Mouse (Mus musculus) macrophage (primary cell): ENCODE measurements around the gene Rhou. TPM values are rescaled to one million over a fixed set of nuclear protein-coding genes. Genes with fewer than 3 reads are reported as not detected.

Source experiments
- H3K27ac ChIP-seq: fragments of 350-480 bp; formaldehyde crosslinking; 2 replicates; pipeline ENCODE4 v1.9.0; 2021
- H3K36me3 ChIP-seq: fragments of 350-480 bp; formaldehyde crosslinking; 2 replicates; pipeline ENCODE4 v1.9.0; 2021; ENCODE audit errors: inconsistent target
- H3K4me3 ChIP-seq: fragments of 350-480 bp; formaldehyde crosslinking; 2 replicates; pipeline ENCODE4 v1.9.0; 2021; ENCODE audit errors: inconsistent target
- H3K79me2 ChIP-seq: fragments of 350-480 bp; formaldehyde crosslinking; 2 replicates; pipeline ENCODE4 v1.9.0; 2021; ENCODE audit errors: inconsistent target
- WGBS: methylation state at CpG from one replicate; pipeline ENCODE4 v1.1.7; 2026; ENCODE audit warnings: inconsistent platforms; ENCODE audit not compliant: missing documents; 5-methylcytosine and 5-hydroxymethylcytosine counted together
- polyA plus RNA-seq: library from polyadenylated mRNA; stranded (reverse); fragments of 250-400 nt; gene quantifications from 3 replicates; pipeline ENCODE4 v1.2.4, GENCODE M21; 2018; ENCODE audit warnings: inconsistent platforms

Rhou gene
- polyA plus RNA-seq, 1 experiment from 2014 or later, result 1.3 TPM

DNA sequence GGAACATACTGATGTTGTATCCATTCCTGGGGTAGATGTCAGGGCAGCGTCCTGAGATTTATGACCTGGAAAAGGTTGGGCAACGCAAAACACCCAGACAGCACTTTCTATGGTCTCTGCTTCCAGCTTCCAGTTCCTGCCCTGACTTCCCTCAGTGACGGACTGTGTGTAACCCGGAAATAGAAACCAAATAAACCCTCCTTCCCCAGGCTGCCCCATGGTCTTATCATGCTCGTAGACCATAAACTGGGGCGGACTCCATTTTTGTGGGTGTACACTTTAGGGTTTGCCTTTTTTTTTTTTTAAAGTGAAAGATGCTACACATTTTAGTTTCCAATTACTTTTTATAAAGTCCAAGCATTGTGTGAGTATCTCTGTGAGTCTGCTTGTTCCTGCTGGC, 11.9 kb downstream of the Rhou start:
- 71% methylated on average over 6 of the region's 6 CpGs for WGBS
- Histone ChIP-seq H3K36me3 (no peaks in the 10 kb centered on the region), H3K79me2 (no peaks in the 10 kb centered on the region), H3K4me3 (no peak overlapping the region), H3K27ac (no peak overlapping the region)

GRCm38 (mm10) chr8:123666832-123667231, 13.1 kb downstream of the Rhou start:
- Histone ChIP-seq H3K4me3 (no peak overlapping the region), H3K36me3 (no peaks in the 10 kb centered on the region), H3K27ac (no peak overlapping the region), H3K79me2 (no peaks in the 10 kb centered on the region)
- 92% methylated on average over 1 of the region's 1 CpGs for WGBS

- H3K4me3 ChIP-seq, result no peak overlapping the region
- no peaks in the 10 kb centered on the region for H3K36me3 ChIP-seq
- no peaks in the 10 kb centered on the region for H3K79me2 ChIP-seq
- WGBS, result 18% methylated on average over 3 of the region's 4 CpGs
- no peak overlapping the region for H3K27ac ChIP-seq
Observed at GRCm38 (mm10) chr8:123668681-123669080, 15.0 kb downstream of the Rhou start.

GRCm38 (mm10) chr8:123670766-123671165, 17.0 kb downstream of the Rhou start:
- Histone ChIP-seq H3K4me3 (no peak overlapping the region), H3K36me3 (no peaks in the 10 kb centered on the region), H3K27ac (no peak overlapping the region), H3K79me2 (no peaks in the 10 kb centered on the region)
- 88% methylated on average over 7 of the region's 7 CpGs for WGBS

GRCm38 (mm10) chr8:123671454-123671853, 17.7 kb downstream of the Rhou start:
- no peaks in the 10 kb centered on the region for H3K79me2 ChIP-seq
- H3K27ac ChIP-seq, result no peak overlapping the region
- H3K36me3 ChIP-seq, result no peaks in the 10 kb centered on the region
- no peak overlapping the region for H3K4me3 ChIP-seq
- WGBS, result 63% methylated on average over 7 of the region's 7 CpGs

DNA sequence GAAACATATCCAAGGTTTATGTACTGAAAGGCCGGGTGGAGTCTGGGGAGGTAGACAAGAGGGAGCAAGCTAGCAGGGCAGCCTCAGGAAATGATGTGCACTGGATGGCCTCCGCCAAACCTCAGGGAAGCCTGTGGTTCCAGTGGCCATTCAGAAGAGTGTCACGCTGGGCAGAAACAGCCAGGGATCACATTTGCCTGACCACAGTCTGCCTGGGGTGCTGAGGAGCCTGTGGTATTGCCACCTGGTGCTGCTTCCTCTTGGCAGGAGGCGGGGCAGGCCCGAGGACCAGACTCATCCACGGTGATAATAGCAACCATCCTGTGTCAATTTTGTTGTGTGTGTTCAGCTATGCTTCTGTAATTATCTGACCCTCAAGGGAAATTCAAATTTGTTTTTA, 18.9 kb downstream of the Rhou start:
- WGBS, result 20% methylated on average over 6 of the region's 6 CpGs

GRCm38 (mm10) chr8:123675611-123676010, 21.9 kb downstream of the Rhou start:
- WGBS, result 85% methylated on average over 5 of the region's 5 CpGs
- Histone ChIP-seq H3K27ac (no peak overlapping the region), H3K79me2 (no peaks in the 10 kb centered on the region)

More for the DNA sequence above, 18.9 kb downstream of the Rhou start:
- no peaks in the 10 kb centered on the region for H3K79me2 ChIP-seq
- H3K4me3 ChIP-seq, result no peak overlapping the region
- H3K27ac ChIP-seq, result no peak overlapping the region
- no peaks in the 10 kb centered on the region for H3K36me3 ChIP-seq

DNA sequence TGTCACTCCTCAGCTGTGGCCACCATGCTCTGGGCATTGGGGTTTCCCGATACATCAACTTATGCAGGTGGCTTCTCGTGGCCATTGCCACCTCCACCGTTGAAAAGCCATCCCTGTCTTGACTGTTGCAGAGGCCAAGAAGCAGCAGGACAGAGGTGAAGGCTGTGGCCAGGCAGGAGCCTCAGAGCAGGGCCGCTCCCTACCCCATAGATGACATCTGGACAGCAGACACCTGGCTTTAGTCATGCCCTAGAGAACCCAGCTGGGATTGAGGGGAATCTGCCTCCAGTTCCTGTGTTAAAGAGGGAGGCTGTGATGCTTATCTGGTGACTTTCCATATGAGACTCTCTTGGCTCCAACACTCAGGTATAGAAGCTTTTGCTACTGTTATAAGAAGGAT, 24.7 kb downstream of the Rhou start:
- WGBS, result 94% methylated on average over 4 of the region's 4 CpGs
- Histone ChIP-seq H3K79me2 (no peaks in the 10 kb centered on the region), H3K36me3 (no peaks in the 10 kb centered on the region), H3K27ac (no peak overlapping the region), H3K4me3 (no peak overlapping the region)

More at GRCm38 (mm10) chr8:123675611-123676010, 21.9 kb downstream of the Rhou start:
- Histone ChIP-seq H3K4me3 (no peak overlapping the region), H3K36me3 (no peaks in the 10 kb centered on the region)

GRCm38 (mm10) chr8:123682073-123682761, 28.5 kb downstream of the Rhou start:
- Histone ChIP-seq H3K36me3 (no peaks in the 10 kb centered on the region), H3K27ac (no peak overlapping the region), H3K4me3 (no peak overlapping the region), H3K79me2 (no peaks in the 10 kb centered on the region)
- WGBS, result 57% methylated on average over 15 of the region's 18 CpGs

- no peak overlapping the region for H3K4me3 ChIP-seq
- WGBS, result 76% methylated on average over 7 of the region's 7 CpGs
- no peaks in the 10 kb centered on the region for H3K36me3 ChIP-seq
- no peak overlapping the region for H3K27ac ChIP-seq
- no peaks in the 10 kb centered on the region for H3K79me2 ChIP-seq
Observed at GRCm38 (mm10) chr8:123683321-123683720, 29.6 kb downstream of the Rhou start.

DNA sequence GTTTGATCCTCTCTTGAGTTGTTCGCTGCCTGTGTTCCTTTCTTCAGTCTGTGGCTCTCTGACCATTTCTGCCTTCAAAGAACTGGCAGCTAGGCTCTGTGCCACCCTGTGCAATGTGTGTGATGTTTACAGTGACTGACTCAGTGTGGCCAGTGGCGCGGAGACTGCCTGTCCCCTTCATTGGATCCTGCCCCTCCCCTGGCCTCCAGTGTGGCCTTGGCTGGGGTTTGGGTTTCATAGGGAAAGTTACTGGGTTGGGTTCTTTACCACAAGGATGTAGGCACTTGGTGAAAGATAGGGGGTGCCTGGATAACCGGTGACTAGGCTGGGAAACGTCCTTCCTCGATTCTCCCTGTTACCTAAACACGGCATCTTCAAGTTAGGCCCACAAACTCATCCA, 31.1 kb downstream of the Rhou start:
- Histone ChIP-seq H3K27ac (no peak overlapping the region), H3K4me3 (no peak overlapping the region), H3K79me2 (no peaks in the 10 kb centered on the region), H3K36me3 (no peaks in the 10 kb centered on the region)
- 87% methylated on average over 7 of the region's 7 CpGs for WGBS

DNA sequence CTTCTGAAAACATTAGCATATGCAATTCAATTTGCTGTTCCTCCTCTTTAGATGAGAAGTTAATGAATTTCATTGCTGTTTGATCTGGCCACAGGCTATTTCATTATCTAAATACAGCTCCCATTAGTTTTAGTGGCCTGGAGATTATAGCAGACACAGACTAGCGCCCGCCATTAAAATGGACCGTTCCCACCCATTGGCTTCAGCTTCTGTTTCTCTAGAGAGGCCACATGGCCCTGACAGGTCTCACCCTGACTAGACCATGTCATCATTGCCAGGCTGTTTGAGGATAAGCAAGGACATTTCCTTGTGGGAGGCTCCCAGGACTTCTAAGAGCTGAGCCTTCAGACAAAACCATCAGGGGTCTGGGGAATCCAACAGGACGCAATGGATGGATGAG, 31.7 kb downstream of the Rhou start:
- WGBS, result 86% methylated on average over 4 of the region's 4 CpGs
- no peak overlapping the region for H3K27ac ChIP-seq
- H3K4me3 ChIP-seq, result no peak overlapping the region
- H3K36me3 ChIP-seq, result no peaks in the 10 kb centered on the region
- H3K79me2 ChIP-seq, result no peaks in the 10 kb centered on the region

- Histone ChIP-seq H3K36me3 (no peaks in the 10 kb centered on the region), H3K79me2 (no peaks in the 10 kb centered on the region), H3K27ac (no peak overlapping the region), H3K4me3 (no peak overlapping the region)
- 55% methylated on average over 4 of the region's 4 CpGs for WGBS
Observed at GRCm38 (mm10) chr8:123687826-123688225, 34.1 kb downstream of the Rhou start.

DNA sequence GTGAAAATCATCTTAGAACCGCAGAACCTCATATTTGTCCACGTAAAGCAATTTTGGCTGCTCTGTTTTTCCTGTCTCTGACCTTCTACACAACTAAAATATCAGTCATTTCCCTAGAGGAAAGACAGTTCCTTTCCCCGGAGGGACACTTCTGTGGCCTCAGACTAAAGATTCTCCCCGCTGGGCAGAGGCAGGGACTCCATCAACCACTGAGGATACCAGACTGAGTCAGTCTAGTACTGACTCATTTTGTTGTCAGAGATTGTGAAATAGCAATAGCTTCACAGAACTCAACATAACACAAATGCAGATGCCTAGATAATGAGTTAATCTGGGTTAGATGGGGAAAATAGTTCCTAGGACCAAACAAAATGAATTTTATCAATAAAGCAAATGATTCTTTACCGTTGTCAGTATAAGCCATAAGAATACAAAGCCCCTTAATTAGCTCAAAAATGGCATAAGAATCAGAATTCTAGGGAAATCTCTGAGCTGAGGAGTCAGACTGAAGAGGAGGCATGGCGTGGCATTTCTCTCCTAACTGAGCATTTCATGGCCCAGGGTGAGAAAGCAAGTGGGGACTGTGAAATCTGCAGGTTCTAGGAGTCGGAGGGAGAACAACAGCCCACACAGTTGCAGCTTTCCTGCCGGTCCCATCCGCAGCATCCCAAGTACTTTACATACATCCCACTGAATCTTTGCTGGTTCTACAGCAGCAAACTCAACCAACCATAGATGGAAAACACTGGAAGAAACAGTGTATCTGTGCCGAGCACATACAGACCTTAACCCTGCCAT, 38.6 kb downstream of the Rhou start:
- WGBS, result 76% methylated on average over 10 of the region's 10 CpGs
- H3K79me2 ChIP-seq, result no peaks in the 10 kb centered on the region

DNA sequence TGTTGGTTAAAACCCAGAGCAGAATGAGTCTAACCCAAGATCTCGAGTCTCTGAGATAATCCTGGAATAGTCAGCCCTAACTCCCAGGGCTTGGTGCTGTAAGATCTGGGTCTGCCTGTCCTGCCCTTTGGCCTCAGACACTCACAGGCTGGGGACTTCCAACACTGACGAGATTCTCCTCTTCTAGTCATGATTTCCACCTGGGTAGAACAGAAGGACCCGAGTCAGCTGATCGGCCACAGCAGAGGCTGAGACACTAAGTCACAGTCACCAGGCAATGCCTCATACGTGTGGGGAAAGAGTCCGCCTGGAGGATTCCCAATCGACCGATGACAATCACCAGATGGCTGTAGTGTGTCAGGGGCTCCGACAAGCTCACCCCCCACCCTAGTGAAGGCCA, 42.4 kb downstream of the Rhou start:
- no peaks in the 10 kb centered on the region for H3K79me2 ChIP-seq
- no peak overlapping the region for H3K4me3 ChIP-seq
- 85% methylated on average over 9 of the region's 9 CpGs for WGBS
- no peaks in the 10 kb centered on the region for H3K36me3 ChIP-seq
- H3K27ac ChIP-seq, result no peak overlapping the region

More for the DNA sequence above, 38.6 kb downstream of the Rhou start:
- H3K27ac ChIP-seq, result no peak overlapping the region
- H3K36me3 ChIP-seq, result no peaks in the 10 kb centered on the region
- H3K4me3 ChIP-seq, result no peak overlapping the region
